Comparison of ENCODE assay signal across 16 mouse cellular contexts in genomic region chr5:35794942-35795341, GRCm38 (mm10). TPM values are rescaled to one million over a fixed set of nuclear protein-coding genes. Genes with fewer than 3 reads are reported as not detected.
DNase-seq lines count a peak whose midpoint lies in the region; ATAC-seq lines count a peak whose summit lies in the region.
"Had no signal": no experiment of that assay in that cellular context is flagged by ENCODE, and none has a peak within 500 bp of the region (broad histone marks: within the 10 kb centered on the region; RNA-seq: fewer than 3 reads in every experiment).

No protein-coding gene starts in this region.

- intact Hi-C loops in heart, postnatal 10 days (cut with DNase I) = loop anchor here (1.0 kb wide), 1 partner anchor 63 kb away; no protein-coding TSS in a partner anchor

- peaks cover 49% of the 10 kb centered on the region for H3K4me1 ChIP-seq in heart, embryonic 10.5 days
- no peaks in the 10 kb centered on the region for H3K4me1 ChIP-seq in hindbrain, embryonic 11.5 days (replicated peaks; ENCODE audit: control insufficient read depth, insufficient read depth, low read length)
- H3K4me1 ChIP-seq in hindbrain, embryonic 16.5 days (ENCODE audit: control insufficient read depth, insufficient read depth, low read depth, low read length) = no peaks in the 10 kb centered on the region
- no peaks in the 10 kb centered on the region for H3K4me1 ChIP-seq in midbrain, embryonic 15.5 days
- H3K4me1 ChIP-seq in midbrain, embryonic 10.5 days = peaks cover 9% of the 10 kb centered on the region
- H3K4me1 ChIP-seq: forebrain, embryonic 15.5 days; hindbrain, embryonic 13.5 days; liver, embryonic 15.5 days had no signal

- no peak for ATAC-seq in hindbrain, embryonic 11.5 days (ENCODE audit: low FRiP score)
- ATAC-seq in hindbrain, embryonic 16.5 days = no peak
- 0 out of 2 replicates have a peak, but pooled peaks have one; percentile 15 for ATAC-seq in midbrain, embryonic 15.5 days (replicated peaks)
- ATAC-seq: forebrain, embryonic 15.5 days had no signal

- no peak overlapping the region for H3K4me3 ChIP-seq in heart, embryonic 10.5 days
- H3K4me3 ChIP-seq in hindbrain, embryonic 11.5 days (ENCODE audit: low read depth, low read length) = no peak overlapping the region
- H3K4me3 ChIP-seq in hindbrain, embryonic 16.5 days (ENCODE audit: low read length) = no peak overlapping the region
- no peak overlapping the region for H3K4me3 ChIP-seq in midbrain, embryonic 15.5 days
- H3K4me3 ChIP-seq in midbrain, embryonic 10.5 days = no peak overlapping the region
- H3K4me3 ChIP-seq: embryonic facial prominence, embryonic 13.5 days; forebrain, embryonic 15.5 days; hindbrain, embryonic 13.5 days; limb, embryonic 15.5 days; liver, embryonic 15.5 days had no signal

- 0 out of 2 replicates have a peak overlapping the region, but pooled peaks have one; percentile 4 for H3K9ac ChIP-seq in hindbrain, embryonic 11.5 days (ENCODE audit: low read depth, low read length)
- no peak overlapping the region for H3K9ac ChIP-seq in hindbrain, embryonic 16.5 days (ENCODE audit: low read depth, low read length)
- H3K9ac ChIP-seq in midbrain, embryonic 15.5 days = no peak overlapping the region
- H3K9ac ChIP-seq: embryonic facial prominence, embryonic 13.5 days; forebrain, embryonic 15.5 days; hindbrain, embryonic 13.5 days; limb, embryonic 15.5 days; liver, embryonic 15.5 days had no signal

- no peaks in the 10 kb centered on the region for H3K9me3 ChIP-seq in heart, embryonic 10.5 days
- H3K9me3 ChIP-seq in hindbrain, embryonic 11.5 days (ENCODE audit: control insufficient read depth, low read length) = no peaks in the 10 kb centered on the region
- no peaks in the 10 kb centered on the region for H3K9me3 ChIP-seq in hindbrain, embryonic 16.5 days (ENCODE audit: control insufficient read depth, low read length)
- H3K9me3 ChIP-seq in midbrain, embryonic 15.5 days = no peaks in the 10 kb centered on the region
- H3K9me3 ChIP-seq in midbrain, embryonic 10.5 days (replicated peaks) = no peaks in the 10 kb centered on the region
- H3K9me3 ChIP-seq: embryonic facial prominence, embryonic 13.5 days; forebrain, embryonic 15.5 days; hindbrain, embryonic 13.5 days; limb, embryonic 15.5 days; liver, embryonic 15.5 days had no signal

- no peak overlapping the region for H3K4me2 ChIP-seq in hindbrain, embryonic 11.5 days (replicated peaks; ENCODE audit: low read depth, low read length)
- H3K4me2 ChIP-seq in hindbrain, embryonic 16.5 days (ENCODE audit: low read length) = no peak overlapping the region
- no peak overlapping the region for H3K4me2 ChIP-seq in midbrain, embryonic 15.5 days
- H3K4me2 ChIP-seq: embryonic facial prominence, embryonic 13.5 days; forebrain, embryonic 15.5 days; hindbrain, embryonic 13.5 days; limb, embryonic 15.5 days; liver, embryonic 15.5 days had no signal

- H3K27me3 ChIP-seq in heart, embryonic 10.5 days (ENCODE audit: insufficient read depth, poor library complexity, severe bottlenecking) = peaks cover 27% of the 10 kb centered on the region
- no peaks in the 10 kb centered on the region for H3K27me3 ChIP-seq in hindbrain, embryonic 11.5 days (ENCODE audit: control insufficient read depth, insufficient read depth, low read length)
- H3K27me3 ChIP-seq in hindbrain, embryonic 16.5 days (replicated peaks; ENCODE audit: control insufficient read depth, insufficient read depth, low read length) = no peaks in the 10 kb centered on the region
- H3K27me3 ChIP-seq in midbrain, embryonic 15.5 days (replicated peaks) = no peaks in the 10 kb centered on the region
- peaks cover 7% of the 10 kb centered on the region; the same call in 1 of the 2 replicates for H3K27me3 ChIP-seq in midbrain, embryonic 10.5 days (ENCODE audit: low read depth, poor library complexity, severe bottlenecking)
- H3K27me3 ChIP-seq: forebrain, embryonic 15.5 days; hindbrain, embryonic 13.5 days; limb, embryonic 15.5 days; liver, embryonic 15.5 days had no signal

- H3K36me3 ChIP-seq in heart, embryonic 10.5 days = no peaks in the 10 kb centered on the region
- H3K36me3 ChIP-seq in hindbrain, embryonic 11.5 days (ENCODE audit: control insufficient read depth, insufficient read depth, low read length) = no peaks in the 10 kb centered on the region
- no peaks in the 10 kb centered on the region for H3K36me3 ChIP-seq in hindbrain, embryonic 16.5 days (ENCODE audit: control insufficient read depth, insufficient read depth, low read length)
- no peaks in the 10 kb centered on the region for H3K36me3 ChIP-seq in midbrain, embryonic 15.5 days (replicated peaks)
- H3K36me3 ChIP-seq in midbrain, embryonic 10.5 days = no peaks in the 10 kb centered on the region
- H3K36me3 ChIP-seq: embryonic facial prominence, embryonic 13.5 days; forebrain, embryonic 15.5 days; hindbrain, embryonic 13.5 days; limb, embryonic 15.5 days; liver, embryonic 15.5 days had no signal

- 53% methylated on average over 4 of the region's 4 CpGs for WGBS in heart, embryonic 10.5 days
- 77% methylated on average over 4 of the region's 4 CpGs for WGBS in hindbrain, embryonic 11.5 days
- 64% methylated on average over 4 of the region's 4 CpGs for WGBS in hindbrain, embryonic 16.5 days
- WGBS in midbrain, embryonic 15.5 days = 74% methylated on average over 4 of the region's 4 CpGs
- WGBS in midbrain, embryonic 10.5 days = 75% methylated on average over 4 of the region's 4 CpGs

- DNase-seq in heart, embryonic 10.5 days (ENCODE audit: low spot score) = no peak
- no peak for DNase-seq in heart, adult 8-10 months (ENCODE audit: low spot score)
- DNase-seq in hindbrain, embryonic 11.5 days (ENCODE audit: low spot score) = no peak
- DNase-seq in midbrain, embryonic 10.5 days (ENCODE audit: low spot score) = no peak
- DNase-seq in heart, postnatal 10 days = peak; percentile 25 to 35
- no peak for DNase-seq in embryo, embryonic 11 days
- DNase-seq: thymus, adult 18-20 months had no signal

- peak overlapping the region; percentile 83 for H3K27ac ChIP-seq in heart, embryonic 10.5 days
- no peak overlapping the region for H3K27ac ChIP-seq in hindbrain, embryonic 11.5 days (ENCODE audit: low read depth, low read length)
- no peak overlapping the region for H3K27ac ChIP-seq in hindbrain, embryonic 16.5 days (ENCODE audit: low read depth, low read length)
- H3K27ac ChIP-seq in midbrain, embryonic 15.5 days = no peak overlapping the region
- H3K27ac ChIP-seq in midbrain, embryonic 10.5 days (replicated peaks) = no peak overlapping the region
- H3K27ac ChIP-seq: embryonic facial prominence, embryonic 13.5 days; forebrain, embryonic 15.5 days; hindbrain, embryonic 13.5 days; liver, embryonic 15.5 days had no signal

RNA-seq across cellular contexts. Expression of gene Ablim2, which starts 37.3 kb away (rescaled TPM):
- 1.7 and 2.6 TPM in 2 replicates for polyA plus RNA-seq in heart, embryonic 10.5 days (2016; fragmentation: Nextera tagmentation; extraction: Ambion mirVana)
- total RNA-seq in heart, adult 8-10 months (2022) = 10 to 100 TPM; 18.5 to 28.5 (median 20.9) TPM
- 0.60 and 0.82 TPM in 2 replicates for polyA plus RNA-seq in hindbrain, embryonic 11.5 days (2014; fragmentation: Nextera tagmentation; extraction: Ambion mirVana)
- 39.3 and 40.2 TPM in 2 replicates for polyA plus RNA-seq in hindbrain, embryonic 16.5 days (2015; fragmentation: Nextera tagmentation; extraction: Ambion mirVana)
- 21.3 and 25.7 TPM in 2 replicates for polyA plus RNA-seq in midbrain, embryonic 15.5 days (2015; fragmentation: Nextera tagmentation; extraction: Ambion mirVana)
- 0.62 and 0.84 TPM in 2 replicates for polyA plus RNA-seq in midbrain, embryonic 10.5 days (2016; fragmentation: Nextera tagmentation; extraction: Ambion mirVana)
- 10 to 100 TPM in 1 of 2 experiments, 1 to 10 TPM in 1; 9.9 to 12.6 TPM for total RNA-seq in heart, postnatal 10 days (2021)
- total RNA-seq: common myeloid progenitor, adult 5-6 weeks; megakaryocyte progenitor cell, adult 5-6 weeks had no signal

RNA-seq across cellular contexts. Expression of gene Sh3tc1, which starts 55.2 kb away (rescaled TPM):
- polyA plus RNA-seq in heart, embryonic 10.5 days (2016; fragmentation: Nextera tagmentation; extraction: Ambion mirVana) = 7.8 and 13.1 TPM in 2 replicates
- total RNA-seq in heart, adult 8-10 months (2022) = 1 to 10 TPM; 6.5 to 9.1 (median 7.9) TPM
- 1.5 and 2.4 TPM in 2 replicates for polyA plus RNA-seq in hindbrain, embryonic 11.5 days (2014; fragmentation: Nextera tagmentation; extraction: Ambion mirVana)
- 2.6 and 2.7 TPM in 2 replicates for polyA plus RNA-seq in hindbrain, embryonic 16.5 days (2015; fragmentation: Nextera tagmentation; extraction: Ambion mirVana)
- polyA plus RNA-seq in midbrain, embryonic 15.5 days (2015; fragmentation: Nextera tagmentation; extraction: Ambion mirVana) = 2.5 and 3.5 TPM in 2 replicates
- 3.6 and 3.8 TPM in 2 replicates for polyA plus RNA-seq in midbrain, embryonic 10.5 days (2016; fragmentation: Nextera tagmentation; extraction: Ambion mirVana)
- total RNA-seq in heart, postnatal 10 days (2021) = 10 to 100 TPM; 14.7 to 17.4 TPM

Comparison
In these comparisons a context has a peak if more than half of its experiments do, and no peak if none do; other contexts are left out.
1. DNase-seq: peak in heart, postnatal 10 days (2 of 2); none in heart, embryonic 10.5 days (single experiment), heart, adult 8-10 months (single experiment), hindbrain, embryonic 11.5 days (single experiment), midbrain, embryonic 10.5 days (single experiment) and embryo, embryonic 11 days (single experiment).